Mouse (Mus musculus): Measurements from ENCODE around the gene Usp30. TPM values are rescaled to one million over a fixed set of nuclear protein-coding genes. Genes with fewer than 3 reads are reported as not detected.
A peak's percentile ranks its signal among the peaks of the same experiment; 100 is the strongest.

The Usp30 gene
- polyA plus RNA-seq (2015; fragmentation: Nextera tagmentation; extraction: Ambion mirVana), result 17.9 and 20.6 TPM in 2 replicates

DNA sequence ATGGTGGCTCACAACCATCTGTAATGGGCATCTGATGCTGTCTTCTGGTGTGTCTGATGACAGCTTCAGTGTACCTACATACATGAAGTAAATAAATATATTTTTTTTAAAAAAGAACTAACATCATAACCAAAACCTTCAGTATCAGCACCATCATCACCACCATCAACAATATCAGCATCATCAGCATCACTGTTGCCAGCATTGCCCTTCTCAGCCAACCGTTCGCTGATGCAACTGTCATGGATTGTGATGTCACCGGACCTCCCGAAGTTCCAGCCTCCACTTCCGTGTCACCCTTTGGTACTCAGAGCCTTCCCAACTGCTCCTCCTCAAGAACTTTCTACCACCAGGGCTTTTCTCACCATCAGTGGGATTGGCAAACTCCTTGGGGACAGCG lies at the start of gene Usp30:
TSS of gene Usp30 (plus strand) at position 301 of the 400 bp plus-strand sequence.
- WGBS, result 94% methylated on average over 6 of the region's 6 CpGs
- Histone ChIP-seq H3K9me3 (ENCODE audit: control insufficient read depth, low read length) (no peaks in the 10 kb centered on the region), H3K4me3 (replicated peaks; ENCODE audit: low read length) (no peak within 1 kb of the TSS), H3K4me2 (ENCODE audit: low read length) (no peak within 1 kb of the TSS), H3K27ac (ENCODE audit: low read length) (no peak within 1 kb of the TSS), H3K27me3 (replicated peaks; ENCODE audit: control insufficient read depth, insufficient read depth, low read length) (no peaks in the 10 kb centered on the region), H3K4me1 (replicated peaks; ENCODE audit: control insufficient read depth, insufficient read depth, low read length) (peaks cover 2% of the 10 kb centered on the region; the same call in 1 of the 2 replicates), H3K9ac (replicated peaks; ENCODE audit: low read depth, low read length) (no peak within 1 kb of the TSS), H3K36me3 (ENCODE audit: control insufficient read depth, insufficient read depth) (peaks cover 11% of the 10 kb centered on the region; the same call in 1 of the 2 replicates)
- ATAC-seq, result no peak

DNA sequence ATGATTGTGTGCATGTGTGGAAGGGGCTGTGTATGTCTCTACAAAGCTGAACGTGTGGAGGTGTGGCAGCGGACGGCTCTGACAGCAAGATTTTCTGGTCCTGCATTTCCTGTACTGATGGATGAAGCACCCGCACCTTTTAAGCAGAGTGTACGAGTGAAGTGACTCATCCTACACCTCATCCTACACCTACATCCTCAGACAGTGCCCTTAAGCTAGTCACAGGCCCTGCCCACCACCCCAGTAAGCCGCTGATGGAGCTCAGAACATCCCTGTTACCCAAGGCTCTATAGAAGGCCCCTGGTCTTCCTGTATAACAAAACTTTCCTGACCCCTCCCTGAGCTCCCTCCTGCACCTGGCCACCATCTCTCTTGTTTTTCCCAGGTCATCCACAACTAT lies 40.9 kb upstream of the Usp30 start:
- no peaks in the 10 kb centered on the region for H3K9me3 ChIP-seq (ENCODE audit: control insufficient read depth, low read length)
- H3K4me2 ChIP-seq (ENCODE audit: low read length), result no peak overlapping the region
- H3K27ac ChIP-seq (ENCODE audit: low read length), result no peak overlapping the region
- H3K27me3 ChIP-seq (replicated peaks; ENCODE audit: control insufficient read depth, insufficient read depth, low read length), result no peaks in the 10 kb centered on the region
- no peak overlapping the region for H3K9ac ChIP-seq (replicated peaks; ENCODE audit: low read depth, low read length)
- no peaks in the 10 kb centered on the region for H3K36me3 ChIP-seq (ENCODE audit: control insufficient read depth, insufficient read depth)
- ATAC-seq, result peak; percentile 23; the same call in 1 of the 2 replicates
- H3K4me1 ChIP-seq (replicated peaks; ENCODE audit: control insufficient read depth, insufficient read depth, low read length), result 0 out of 2 replicates have a peak, but pooled peaks cover 3% of the 10 kb centered on the region
- no peak overlapping the region for H3K4me3 ChIP-seq (replicated peaks; ENCODE audit: low read length)
- 64% methylated on average over 6 of the region's 6 CpGs for WGBS

DNA sequence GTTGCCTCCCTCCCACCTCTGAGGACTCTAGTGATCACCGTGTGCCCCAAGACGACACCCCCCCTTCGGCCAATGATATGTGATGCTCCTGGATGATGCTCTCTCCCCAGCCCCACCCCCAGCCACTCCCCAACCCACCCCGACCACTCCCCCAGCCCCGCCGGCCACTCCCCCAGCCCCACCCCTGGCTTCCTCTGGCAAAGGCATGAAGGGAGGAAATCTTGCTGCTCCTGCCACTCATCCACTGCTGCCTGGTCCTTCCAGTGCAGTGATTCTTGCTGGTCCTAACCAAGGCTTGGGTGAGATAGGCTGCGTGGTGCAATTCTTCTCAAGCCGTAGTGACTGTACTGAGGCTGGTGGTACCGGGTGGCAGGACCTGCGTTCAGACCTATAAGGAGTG lies 40.4 kb upstream of the Usp30 start:
- Histone ChIP-seq H3K4me3 (replicated peaks; ENCODE audit: low read length) (no peak overlapping the region), H3K9ac (replicated peaks; ENCODE audit: low read depth, low read length) (no peak overlapping the region), H3K27ac (ENCODE audit: low read length) (no peak overlapping the region), H3K36me3 (ENCODE audit: control insufficient read depth, insufficient read depth) (no peaks in the 10 kb centered on the region), H3K4me1 (replicated peaks; ENCODE audit: control insufficient read depth, insufficient read depth, low read length) (0 out of 2 replicates have a peak, but pooled peaks cover 3% of the 10 kb centered on the region), H3K4me2 (ENCODE audit: low read length) (no peak overlapping the region), H3K27me3 (replicated peaks; ENCODE audit: control insufficient read depth, insufficient read depth, low read length) (no peaks in the 10 kb centered on the region), H3K9me3 (ENCODE audit: control insufficient read depth, low read length) (no peaks in the 10 kb centered on the region)
- peak; percentile 26; the same call in 1 of the 2 replicates for ATAC-seq
- 12% methylated on average over 10 of the region's 10 CpGs for WGBS

DNA sequence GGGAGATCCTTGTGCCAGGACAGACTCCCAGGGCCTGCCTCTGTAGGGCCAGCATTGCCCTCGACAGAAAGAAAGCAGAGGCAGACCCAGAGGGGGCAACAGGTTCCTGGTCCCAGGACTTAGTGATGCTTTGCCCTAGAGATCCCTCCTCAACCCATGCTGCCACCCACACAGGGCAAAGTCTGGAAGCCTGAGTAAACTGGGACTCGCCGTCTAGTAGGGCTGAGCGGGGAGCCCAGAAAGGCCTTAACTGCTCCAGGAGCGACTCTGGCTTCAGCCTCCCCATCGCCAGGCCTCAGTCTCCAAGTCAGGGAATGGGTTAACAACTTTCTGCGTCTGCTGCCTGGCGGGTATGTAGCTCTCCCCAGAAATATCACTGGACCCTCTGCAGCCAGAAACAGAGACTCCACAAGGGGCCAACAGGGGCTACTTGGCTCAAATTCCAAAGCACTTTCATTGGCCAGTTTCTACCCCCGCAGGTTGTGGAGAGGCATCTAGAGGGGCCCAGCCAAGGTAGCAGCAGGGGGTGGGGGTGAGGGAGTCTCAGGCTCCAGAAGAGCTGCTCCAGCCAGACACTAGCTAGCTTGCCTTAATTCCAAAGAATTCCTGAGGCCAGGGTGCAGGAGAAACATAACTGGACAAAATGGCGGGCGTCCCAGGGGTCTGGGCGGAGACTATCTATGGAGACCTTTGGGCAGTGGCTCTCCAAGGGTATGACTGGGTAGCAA lies 37.9 kb upstream of the Usp30 start:
- H3K4me3 ChIP-seq (replicated peaks; ENCODE audit: low read length), result no peak overlapping the region
- H3K9me3 ChIP-seq (ENCODE audit: control insufficient read depth, low read length), result no peaks in the 10 kb centered on the region
- H3K36me3 ChIP-seq (ENCODE audit: control insufficient read depth, insufficient read depth), result peaks cover 3% of the 10 kb centered on the region; the same call in 1 of the 2 replicates
- no peaks in the 10 kb centered on the region for H3K27me3 ChIP-seq (replicated peaks; ENCODE audit: control insufficient read depth, insufficient read depth, low read length)
- H3K27ac ChIP-seq (ENCODE audit: low read length), result no peak overlapping the region
- H3K4me1 ChIP-seq (replicated peaks; ENCODE audit: control insufficient read depth, insufficient read depth, low read length), result 0 out of 2 replicates have a peak, but pooled peaks cover 3% of the 10 kb centered on the region
- 91% methylated on average over 12 of the region's 12 CpGs for WGBS
- no peak overlapping the region for H3K4me2 ChIP-seq (ENCODE audit: low read length)
- H3K9ac ChIP-seq (replicated peaks; ENCODE audit: low read depth, low read length), result no peak overlapping the region
- ATAC-seq, result no peak

DNA sequence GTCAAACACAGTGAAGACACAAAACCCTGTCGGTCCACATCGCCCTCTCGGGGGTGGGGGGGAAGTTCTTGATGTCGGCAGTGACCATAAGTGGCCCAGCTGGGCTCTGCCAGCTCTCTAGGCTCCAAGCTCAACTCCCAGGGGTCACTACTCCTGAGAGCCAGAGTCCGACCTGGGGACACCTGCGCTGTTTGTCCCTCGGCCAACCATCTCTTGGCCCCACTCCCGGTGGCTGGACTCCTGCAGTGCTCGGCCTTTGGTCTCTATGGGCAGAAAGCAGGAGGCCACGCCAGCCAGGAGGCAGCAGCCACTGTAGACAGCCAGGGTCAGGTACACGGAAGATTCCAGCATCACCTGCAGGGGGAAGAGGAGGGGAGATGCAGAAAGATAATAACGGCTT lies 37.1 kb upstream of the Usp30 start:
- Histone ChIP-seq H3K9ac (replicated peaks; ENCODE audit: low read depth, low read length) (no peak overlapping the region), H3K4me3 (replicated peaks; ENCODE audit: low read length) (no peak overlapping the region), H3K36me3 (ENCODE audit: control insufficient read depth, insufficient read depth) (peaks cover 5% of the 10 kb centered on the region; the same call in 1 of the 2 replicates), H3K27ac (ENCODE audit: low read length) (no peak overlapping the region), H3K4me1 (replicated peaks; ENCODE audit: control insufficient read depth, insufficient read depth, low read length) (0 out of 2 replicates have a peak, but pooled peaks cover 3% of the 10 kb centered on the region), H3K4me2 (ENCODE audit: low read length) (no peak overlapping the region), H3K27me3 (replicated peaks; ENCODE audit: control insufficient read depth, insufficient read depth, low read length) (no peaks in the 10 kb centered on the region), H3K9me3 (ENCODE audit: control insufficient read depth, low read length) (no peaks in the 10 kb centered on the region)
- no peak for ATAC-seq
- whole genome bisulfite sequencing, result 83% methylated on average over 12 of the region's 12 CpGs

DNA sequence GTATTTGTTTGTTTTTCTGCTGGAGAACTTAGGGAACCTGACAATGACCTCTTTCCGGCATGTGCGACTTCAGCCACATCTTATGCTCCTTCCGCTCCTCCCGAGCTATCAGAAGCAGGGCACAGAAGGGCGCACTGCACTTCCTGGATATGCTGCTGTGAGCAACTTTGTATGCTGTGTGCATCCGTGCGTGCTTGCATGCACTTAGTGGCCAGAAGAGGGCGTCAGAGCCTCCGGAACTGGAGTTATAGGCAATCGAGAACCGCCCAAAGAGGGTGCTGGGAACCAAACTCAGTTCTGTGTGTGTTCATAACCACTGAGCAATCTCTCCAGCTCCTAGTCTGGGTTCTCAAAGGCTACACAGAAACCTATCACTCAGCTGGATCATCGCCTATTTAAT lies 34.6 kb upstream of the Usp30 start:
- Histone ChIP-seq H3K4me3 (replicated peaks; ENCODE audit: low read length) (no peak overlapping the region), H3K27ac (ENCODE audit: low read length) (no peak overlapping the region), H3K36me3 (ENCODE audit: control insufficient read depth, insufficient read depth) (peaks cover 12% of the 10 kb centered on the region; the same call in 1 of the 2 replicates), H3K9ac (replicated peaks; ENCODE audit: low read depth, low read length) (no peak overlapping the region), H3K4me1 (replicated peaks; ENCODE audit: control insufficient read depth, insufficient read depth, low read length) (no peaks in the 10 kb centered on the region), H3K9me3 (ENCODE audit: control insufficient read depth, low read length) (no peaks in the 10 kb centered on the region), H3K4me2 (ENCODE audit: low read length) (no peak overlapping the region), H3K27me3 (replicated peaks; ENCODE audit: control insufficient read depth, insufficient read depth, low read length) (no peaks in the 10 kb centered on the region)
- 90% methylated on average over 12 of the region's 12 CpGs for WGBS
- no peak for ATAC-seq

DNA sequence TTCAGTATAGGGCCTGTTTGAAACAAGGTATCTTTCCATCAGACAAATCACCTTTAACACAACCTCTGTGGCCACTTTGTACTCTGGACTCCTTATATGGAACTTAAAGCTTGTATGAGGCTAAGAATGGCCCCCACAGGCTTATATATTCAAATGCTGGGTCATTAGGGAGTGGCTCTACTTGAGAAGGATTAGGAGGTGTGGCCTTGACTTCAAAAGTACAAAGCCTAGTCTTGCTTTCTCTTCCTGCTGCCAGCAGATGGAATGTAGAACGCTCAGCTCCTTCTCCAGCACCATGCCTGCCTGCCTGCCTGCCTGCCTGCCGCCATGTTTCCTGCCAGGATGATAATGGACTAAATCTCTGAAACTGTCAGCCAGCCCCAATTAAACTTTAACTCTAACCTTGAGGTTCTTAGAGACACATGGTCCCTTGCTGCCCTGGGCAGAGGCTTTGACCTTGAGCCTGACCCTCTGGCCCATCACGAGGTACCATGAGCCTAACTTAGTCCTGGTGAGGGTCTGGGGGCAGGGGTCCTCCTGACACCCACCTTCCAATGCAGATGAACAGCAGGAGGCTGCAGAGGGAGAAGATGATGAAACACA lies 33.0 kb upstream of the Usp30 start:
- Histone ChIP-seq H3K4me3 (replicated peaks; ENCODE audit: low read length) (no peak overlapping the region), H3K4me1 (replicated peaks; ENCODE audit: control insufficient read depth, insufficient read depth, low read length) (no peaks in the 10 kb centered on the region), H3K27ac (ENCODE audit: low read length) (no peak overlapping the region), H3K36me3 (ENCODE audit: control insufficient read depth, insufficient read depth) (peaks cover 12% of the 10 kb centered on the region; the same call in 1 of the 2 replicates), H3K4me2 (ENCODE audit: low read length) (no peak overlapping the region), H3K27me3 (replicated peaks; ENCODE audit: control insufficient read depth, insufficient read depth, low read length) (no peaks in the 10 kb centered on the region), H3K9ac (replicated peaks; ENCODE audit: low read depth, low read length) (no peak overlapping the region), H3K9me3 (ENCODE audit: control insufficient read depth, low read length) (no peaks in the 10 kb centered on the region)
- ATAC-seq, result no peak
- WGBS, result 77% methylated on average over 3 of the region's 3 CpGs

DNA sequence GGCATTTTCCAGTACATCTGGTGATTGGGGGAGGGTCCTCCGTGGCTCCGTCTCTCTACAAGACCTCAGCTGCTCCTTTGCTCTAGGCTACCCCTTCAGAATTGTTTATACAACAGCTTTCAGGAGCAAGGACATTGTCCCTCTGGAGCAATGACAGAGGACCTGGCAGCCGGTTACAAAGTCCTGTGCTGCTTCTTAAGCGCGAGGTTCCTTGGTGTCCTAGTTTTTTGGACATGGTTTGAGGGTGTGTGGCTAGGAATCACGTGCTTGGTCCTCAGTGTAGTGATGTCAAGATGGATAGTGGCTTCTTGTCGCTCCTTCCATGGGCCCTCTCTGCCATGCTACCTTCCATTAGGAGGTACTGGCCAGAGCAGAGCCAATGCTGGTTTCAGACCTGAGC lies 30.9 kb upstream of the Usp30 start:
- WGBS, result 86% methylated on average over 7 of the region's 7 CpGs
- ATAC-seq, result no peak
- H3K9me3 ChIP-seq (ENCODE audit: control insufficient read depth, low read length), result no peaks in the 10 kb centered on the region
- H3K4me2 ChIP-seq (ENCODE audit: low read length), result no peak overlapping the region
- H3K9ac ChIP-seq (replicated peaks; ENCODE audit: low read depth, low read length), result no peak overlapping the region
- no peak overlapping the region for H3K4me3 ChIP-seq (replicated peaks; ENCODE audit: low read length)
- H3K27me3 ChIP-seq (replicated peaks; ENCODE audit: control insufficient read depth, insufficient read depth, low read length), result no peaks in the 10 kb centered on the region
- H3K36me3 ChIP-seq (ENCODE audit: control insufficient read depth, insufficient read depth), result peaks cover 15% of the 10 kb centered on the region; the same call in 1 of the 2 replicates
- H3K4me1 ChIP-seq (replicated peaks; ENCODE audit: control insufficient read depth, insufficient read depth, low read length), result no peaks in the 10 kb centered on the region
- no peak overlapping the region for H3K27ac ChIP-seq (ENCODE audit: low read length)

DNA sequence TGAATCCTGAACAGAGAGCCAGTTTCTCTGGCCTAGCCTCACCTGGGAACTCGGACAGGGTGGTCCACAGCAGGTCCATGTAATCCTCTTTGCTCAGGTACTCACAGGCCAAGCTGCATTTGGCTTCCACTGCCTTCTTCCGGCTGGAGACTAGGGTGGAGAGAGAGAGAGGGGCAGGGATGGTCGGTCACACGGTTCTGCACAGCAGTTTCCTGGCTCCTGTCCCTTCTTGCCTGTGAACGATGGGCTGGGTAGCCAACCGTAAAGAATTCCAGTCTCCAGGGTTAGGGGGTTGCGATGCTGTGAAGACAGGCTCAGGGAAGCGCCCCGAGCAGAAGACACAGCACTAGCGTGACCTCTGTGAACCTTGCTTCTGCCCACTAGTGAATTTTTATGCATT lies 30.1 kb upstream of the Usp30 start:
- H3K4me1 ChIP-seq (replicated peaks; ENCODE audit: control insufficient read depth, insufficient read depth, low read length), result no peaks in the 10 kb centered on the region
- no peak overlapping the region for H3K4me3 ChIP-seq (replicated peaks; ENCODE audit: low read length)
- H3K36me3 ChIP-seq (ENCODE audit: control insufficient read depth, insufficient read depth), result peaks cover 15% of the 10 kb centered on the region; the same call in 1 of the 2 replicates
- H3K4me2 ChIP-seq (ENCODE audit: low read length), result no peak overlapping the region
- no peak overlapping the region for H3K9ac ChIP-seq (replicated peaks; ENCODE audit: low read depth, low read length)
- H3K9me3 ChIP-seq (ENCODE audit: control insufficient read depth, low read length), result no peaks in the 10 kb centered on the region
- no peak for ATAC-seq
- H3K27me3 ChIP-seq (replicated peaks; ENCODE audit: control insufficient read depth, insufficient read depth, low read length), result no peaks in the 10 kb centered on the region
- WGBS, result 55% methylated on average over 10 of the region's 10 CpGs
- H3K27ac ChIP-seq (ENCODE audit: low read length), result no peak overlapping the region

Data from forebrain, embryonic 16.5 days (tissue).